Mouse (Mus musculus): ENCODE results near the gene Sdf2l1.
A peak's percentile ranks its signal among the peaks of the same experiment; 100 is the strongest.

The Sdf2l1 gene

GRCm38 (mm10) chr16:17154346-17154745 is 22.2 kb upstream of the Sdf2l1 start:
- Histone ChIP-seq H3K36me3 (ENCODE audit: insufficient read depth, low read length) (peaks cover 93% of the 10 kb centered on the region), H3K4me1 (replicated peaks; ENCODE audit: low read depth, low read length) (peaks cover 42% of the 10 kb centered on the region), H3K4me3 (replicated peaks; ENCODE audit: low read length) (no peak overlapping the region), H3K9me3 (ENCODE audit: low read length) (no peaks in the 10 kb centered on the region), H3K27me3 (ENCODE audit: insufficient read depth, low read length) (no peaks in the 10 kb centered on the region)
- TF ChIP-seq POU5F1 (IDR thresholded peaks at IDR 0.05; ENCODE audit: borderline replicate concordance, low read length) (no peak), CTCF (conservative IDR thresholded peaks at IDR 0.05; ENCODE audit: low read length) (no peak), NANOG (IDR thresholded peaks at IDR 0.05; ENCODE audit: borderline replicate concordance, low read length) (no peak)

DNA sequence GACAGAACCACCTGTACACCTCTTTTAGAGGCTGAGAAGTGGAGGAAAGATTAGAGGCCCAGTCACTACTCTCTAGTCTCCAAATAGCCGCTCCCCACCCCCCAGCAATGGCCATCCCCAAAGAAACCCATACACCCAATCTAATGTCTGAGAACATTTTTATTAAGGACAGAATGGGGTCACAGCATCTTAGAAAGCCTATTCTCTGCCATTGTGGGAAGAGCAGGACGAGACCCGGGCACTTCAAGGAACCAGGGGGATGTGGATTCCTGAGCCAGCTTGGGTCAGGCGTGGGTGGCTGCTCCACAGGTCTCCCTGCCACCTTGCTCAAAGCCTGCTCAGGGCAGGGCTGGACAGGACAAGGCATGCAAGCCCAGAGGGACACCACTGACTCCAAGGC is 19.7 kb upstream of the Sdf2l1 start:
- no peak for TF ChIP-seq NANOG (IDR thresholded peaks at IDR 0.05; ENCODE audit: borderline replicate concordance, low read length)
- TF ChIP-seq CTCF (conservative IDR thresholded peaks at IDR 0.05; ENCODE audit: low read length) = no peak
- TF ChIP-seq POU5F1 (IDR thresholded peaks at IDR 0.05; ENCODE audit: borderline replicate concordance, low read length) = no peak
- no peaks in the 10 kb centered on the region for H3K9me3 ChIP-seq (ENCODE audit: low read length)
- no peaks in the 10 kb centered on the region for H3K27me3 ChIP-seq (ENCODE audit: insufficient read depth, low read length)
- peaks cover 52% of the 10 kb centered on the region for H3K4me1 ChIP-seq (replicated peaks; ENCODE audit: low read depth, low read length)
- no peak overlapping the region for H3K4me3 ChIP-seq (replicated peaks; ENCODE audit: low read length)
- H3K36me3 ChIP-seq (ENCODE audit: insufficient read depth, low read length) = peaks cover 78% of the 10 kb centered on the region

DNA sequence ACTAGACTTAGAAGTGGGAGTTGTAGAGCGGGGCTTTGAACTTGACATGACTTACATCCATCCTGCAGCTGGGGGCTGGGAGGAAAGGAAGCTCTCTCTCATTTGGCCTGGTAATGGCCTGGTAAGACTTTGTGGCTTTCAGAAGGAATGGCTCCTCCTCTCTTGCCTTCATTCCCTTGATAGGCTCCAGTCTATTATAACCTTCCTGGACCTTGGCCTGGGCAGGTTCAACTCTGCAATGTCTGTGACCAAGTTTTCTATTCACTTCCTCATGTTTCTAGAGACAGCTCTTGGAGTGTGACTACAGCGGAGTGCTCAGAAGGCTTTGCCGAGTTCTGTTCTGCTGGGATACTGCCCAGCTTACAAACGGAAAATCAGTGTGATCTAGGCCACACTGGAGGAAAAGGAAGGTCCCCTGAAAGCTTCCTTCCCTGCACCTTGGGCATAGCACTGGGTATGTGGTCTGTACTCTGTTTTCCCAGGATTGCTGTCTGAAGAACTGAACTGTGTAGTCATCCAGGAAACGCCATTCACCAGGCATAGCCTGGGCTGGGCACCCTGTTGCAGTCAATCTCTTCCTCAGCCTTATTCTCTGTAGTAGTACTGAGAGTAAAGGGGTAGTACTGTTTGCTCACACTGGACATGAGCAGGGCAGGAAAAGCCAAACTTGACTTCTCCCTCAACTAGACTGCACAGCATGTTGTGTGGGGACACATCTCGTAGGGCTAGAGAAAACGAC is 18.5 kb upstream of the Sdf2l1 start:
- H3K9me3 ChIP-seq (ENCODE audit: low read length) = no peaks in the 10 kb centered on the region
- no peak overlapping the region for H3K4me3 ChIP-seq (replicated peaks; ENCODE audit: low read length)
- peaks cover 45% of the 10 kb centered on the region for H3K4me1 ChIP-seq (replicated peaks; ENCODE audit: low read depth, low read length)
- peaks cover 67% of the 10 kb centered on the region for H3K36me3 ChIP-seq (ENCODE audit: insufficient read depth, low read length)
- no peaks in the 10 kb centered on the region for H3K27me3 ChIP-seq (ENCODE audit: insufficient read depth, low read length)
- TF ChIP-seq POU5F1 (IDR thresholded peaks at IDR 0.05; ENCODE audit: borderline replicate concordance, low read length) (no peak), NANOG (IDR thresholded peaks at IDR 0.05; ENCODE audit: borderline replicate concordance, low read length) (no peak), CTCF (conservative IDR thresholded peaks at IDR 0.05; ENCODE audit: low read length) (no peak)

DNA sequence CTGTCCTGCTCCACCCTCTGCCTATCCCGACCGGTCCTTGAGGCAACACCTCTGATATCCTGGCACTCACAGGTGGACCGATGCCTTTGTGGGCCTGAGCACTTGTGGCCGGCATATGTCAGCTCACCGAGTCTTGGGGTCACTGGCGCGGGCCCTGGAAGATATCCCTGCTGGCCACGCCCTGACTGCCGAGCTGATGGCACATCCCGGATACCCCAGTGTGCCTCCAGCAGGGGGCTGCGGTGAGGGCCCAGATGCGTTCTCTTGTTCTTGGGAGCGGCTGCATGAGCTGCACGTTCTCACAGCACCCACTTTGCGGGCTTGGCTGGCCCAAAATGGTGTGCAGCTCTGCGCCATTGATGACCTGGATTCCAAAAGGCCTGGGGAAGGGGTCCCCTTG is 15.9 kb upstream of the Sdf2l1 start:
- H3K36me3 ChIP-seq (ENCODE audit: insufficient read depth, low read length) = peaks cover 42% of the 10 kb centered on the region
- H3K4me3 ChIP-seq (replicated peaks; ENCODE audit: low read length) = peak overlapping the region; percentile 93
- peaks cover 55% of the 10 kb centered on the region for H3K4me1 ChIP-seq (replicated peaks; ENCODE audit: low read depth, low read length)
- H3K27me3 ChIP-seq (ENCODE audit: insufficient read depth, low read length) = no peaks in the 10 kb centered on the region
- H3K9me3 ChIP-seq (ENCODE audit: low read length) = no peaks in the 10 kb centered on the region
- TF ChIP-seq NANOG (IDR thresholded peaks at IDR 0.05; ENCODE audit: borderline replicate concordance, low read length) (no peak), CTCF (conservative IDR thresholded peaks at IDR 0.05; ENCODE audit: low read length) (peak; percentile 17)

- Histone ChIP-seq H3K4me3 (replicated peaks; ENCODE audit: low read length) (peak overlapping the region; percentile 93), H3K27me3 (ENCODE audit: insufficient read depth, low read length) (no peaks in the 10 kb centered on the region), H3K36me3 (ENCODE audit: insufficient read depth, low read length) (peaks cover 36% of the 10 kb centered on the region), H3K9me3 (ENCODE audit: low read length) (no peaks in the 10 kb centered on the region), H3K4me1 (replicated peaks; ENCODE audit: low read depth, low read length) (peaks cover 53% of the 10 kb centered on the region)
- no peak for TF ChIP-seq NANOG (IDR thresholded peaks at IDR 0.05; ENCODE audit: borderline replicate concordance, low read length)
Observed at GRCm38 (mm10) chr16:17147391-17147929, 15.3 kb upstream of the Sdf2l1 start.

DNA sequence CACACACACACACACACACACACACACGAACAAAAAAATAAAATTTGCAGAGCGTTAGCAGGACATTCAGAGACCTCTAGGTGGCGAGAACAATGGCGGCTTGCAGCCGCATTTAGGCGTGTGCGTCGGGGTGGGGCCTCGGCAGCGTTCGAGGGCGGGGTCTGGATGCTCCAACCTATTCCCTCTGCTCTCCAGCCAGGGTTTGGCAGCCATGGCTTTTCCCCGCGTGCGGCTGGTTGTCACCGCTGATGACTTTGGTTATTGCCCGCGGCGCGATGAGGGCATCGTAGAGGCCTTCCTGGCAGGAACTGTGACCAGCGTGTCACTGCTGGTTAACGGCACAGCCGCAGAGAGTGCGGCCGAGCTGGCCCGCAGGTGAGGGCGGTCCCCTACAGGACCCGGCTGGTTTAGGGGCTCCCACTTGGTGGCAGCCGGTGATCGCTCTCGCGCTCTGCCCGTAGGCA is 14.6 kb upstream of the Sdf2l1 start, which contains the start of gene Ccdc116:
Gene Ccdc116, minus strand, starts transcription at position 458 of the 464 bp plus-strand sequence.
- TF ChIP-seq POU5F1 (IDR thresholded peaks at IDR 0.05; ENCODE audit: borderline replicate concordance, low read length) (no peak), CTCF (conservative IDR thresholded peaks at IDR 0.05; ENCODE audit: low read length) (peak; percentile 16; the same call in 1 of the 2 replicates), NANOG (IDR thresholded peaks at IDR 0.05; ENCODE audit: borderline replicate concordance, low read length) (no peak)
- Histone ChIP-seq H3K4me1 (replicated peaks; ENCODE audit: low read depth, low read length) (peaks cover 49% of the 10 kb centered on the region), H3K27me3 (ENCODE audit: insufficient read depth, low read length) (no peaks in the 10 kb centered on the region; the same call in 1 of the 2 replicates), H3K4me3 (replicated peaks; ENCODE audit: low read length) (peak within 1 kb of the TSS; percentile 93), H3K9me3 (ENCODE audit: low read length) (no peaks in the 10 kb centered on the region), H3K36me3 (ENCODE audit: insufficient read depth, low read length) (peaks cover 30% of the 10 kb centered on the region)

GRCm38 (mm10) chr16:17144339-17144738 is 12.2 kb upstream of the Sdf2l1 start, which contains the start of gene Ydjc:
Ydjc (plus strand) TSS chr16:17144621.
- peaks cover 10% of the 10 kb centered on the region for H3K36me3 ChIP-seq (ENCODE audit: insufficient read depth, low read length)
- peaks cover 18% of the 10 kb centered on the region for H3K27me3 ChIP-seq (ENCODE audit: insufficient read depth, low read length)
- H3K4me3 ChIP-seq (replicated peaks; ENCODE audit: low read length) = peak within 1 kb of the TSS; percentile 43
- H3K4me1 ChIP-seq (replicated peaks; ENCODE audit: low read depth, low read length) = peaks cover 31% of the 10 kb centered on the region
- TF ChIP-seq POU5F1 (IDR thresholded peaks at IDR 0.05; ENCODE audit: borderline replicate concordance, low read length) (no peak), NANOG (IDR thresholded peaks at IDR 0.05; ENCODE audit: borderline replicate concordance, low read length) (no peak), CTCF (conservative IDR thresholded peaks at IDR 0.05; ENCODE audit: low read length) (no peak)
- H3K9me3 ChIP-seq (ENCODE audit: low read length) = no peaks in the 10 kb centered on the region

- Histone ChIP-seq H3K4me1 (replicated peaks; ENCODE audit: low read depth, low read length) (peaks cover 13% of the 10 kb centered on the region), H3K4me3 (replicated peaks; ENCODE audit: low read length) (no peak overlapping the region), H3K36me3 (ENCODE audit: insufficient read depth, low read length) (no peaks in the 10 kb centered on the region), H3K27me3 (ENCODE audit: insufficient read depth, low read length) (peaks cover 33% of the 10 kb centered on the region), H3K9me3 (ENCODE audit: low read length) (no peaks in the 10 kb centered on the region)
- TF ChIP-seq NANOG (IDR thresholded peaks at IDR 0.05; ENCODE audit: borderline replicate concordance, low read length) (no peak), POU5F1 (IDR thresholded peaks at IDR 0.05; ENCODE audit: borderline replicate concordance, low read length) (no peak), CTCF (conservative IDR thresholded peaks at IDR 0.05; ENCODE audit: low read length) (no peak)
Observed at GRCm38 (mm10) chr16:17137355-17137754, 5.2 kb upstream of the Sdf2l1 start.

Measured in E14TG2a.4 (cell line).